Mouse (Mus musculus) limb, embryonic 14.5 days (tissue): ENCODE data around the gene Klhdc4. TPM values are rescaled to one million over a fixed set of nuclear protein-coding genes. Genes with fewer than 3 reads are reported as not detected.

Experiments
- ATAC-seq: fragments of 200-750 bp; cut with Nextera tagmentation; 2 replicates; pipeline ENCODE4 v1.8.0; 2017; ENCODE audit warnings: low read depth, moderate number of reproducible peaks, moderate TSS enrichment; ENCODE audit not compliant: low FRiP score
- DNase-seq: peaks from one replicate; pipeline ENCODE4 v3.0.0-alpha.2; 2015; ENCODE audit warnings: low spot score
- H3K27ac ChIP-seq: fragments of 300-500 bp; sonication (generic); replicated peaks from 2 replicates; pipeline ENCODE4 v1.5.1; 2014; ENCODE audit warnings: low read depth, mild to moderate bottlenecking, low read length, moderate library complexity, mixed read lengths
- H3K27me3 ChIP-seq: fragments of 300-500 bp; sonication (generic); 2 replicates; pipeline ENCODE4 v1.6.1; 2014; ENCODE audit warnings: low read length, mixed read lengths; ENCODE audit not compliant: control insufficient read depth, insufficient read depth
- H3K36me3 ChIP-seq: fragments of 300-500 bp; sonication (generic); 2 replicates; pipeline ENCODE4 v1.6.1; 2014; ENCODE audit warnings: mild to moderate bottlenecking, low read length, moderate library complexity, mixed read lengths; ENCODE audit not compliant: control insufficient read depth, insufficient read depth
- H3K4me1 ChIP-seq: fragments of 300-500 bp; sonication (generic); 2 replicates; pipeline ENCODE4 v1.6.1; 2014; ENCODE audit warnings: antibody characterized with exemption, low read length, mixed read lengths; ENCODE audit not compliant: control insufficient read depth, insufficient read depth
- H3K4me2 ChIP-seq: fragments of 300-500 bp; sonication (generic); replicated peaks from 2 replicates; pipeline ENCODE4 v1.6.1; 2014; ENCODE audit warnings: low read depth, mild to moderate bottlenecking, low read length, moderate library complexity; ENCODE audit not compliant: severe bottlenecking
- H3K4me3 ChIP-seq: fragments of 300-500 bp; sonication (generic); replicated peaks from 2 replicates; pipeline ENCODE4 v1.5.1; 2014; ENCODE audit warnings: low read length
- H3K9ac ChIP-seq: fragments of 300-500 bp; sonication (generic); 2 replicates; pipeline ENCODE4 v1.6.1; 2014; ENCODE audit warnings: mild to moderate bottlenecking, low read depth, low read length, moderate library complexity; ENCODE audit not compliant: severe bottlenecking
- H3K9me3 ChIP-seq: fragments of 300-500 bp; sonication (generic); 2 replicates; pipeline ENCODE4 v1.6.1; 2016; ENCODE audit warnings: low read length; ENCODE audit not compliant: control insufficient read depth
- POLR2A ChIP-seq: fragments of 200-500 bp; IDR thresholded peaks from 2 replicates; pipeline ENCODE4 v1.8.0; 2012; ENCODE audit warnings: inconsistent platforms, mild to moderate bottlenecking, moderate library complexity, borderline replicate concordance; ENCODE audit not compliant: insufficient read depth, insufficient read length; ENCODE audit errors: extremely low read depth
- WGBS: fragments of 180-500 bp; shearing (Covaris S2); extraction: QIAGEN DNeasy Blood & Tissue Kit; methylation state at CpG from one replicate; pipeline ENCODE4 v1.1.7; 2014; 5-methylcytosine and 5-hydroxymethylcytosine counted together
- polyA plus RNA-seq, 2 experiments: library from polyadenylated mRNA; depleted of rRNA in 1 of 2; stranded (reverse) in 1 of 2; unstranded in 1 of 2; fragments of >200 nt; fragmentation: Nextera tagmentation in 1 of 2; extraction: Ambion mirVana in 1 of 2; gene quantifications; 2 replicates each; pipeline versions ENCODE4 v1.2.1 to v1.2.3; 2012 to 2014

The Klhdc4 gene
- polyA plus RNA-seq, 2 experiments, result 32.0 to 37.2 TPM

- H3K9ac ChIP-seq, result no peak overlapping the region
- ATAC-seq (no peak), DNase-seq (no peak)
- no peak overlapping the region for H3K4me3 ChIP-seq
- TF ChIP-seq POLR2A, result no peak
- H3K4me1 ChIP-seq, result no peaks in the 10 kb centered on the region
- H3K27me3 ChIP-seq, result no peaks in the 10 kb centered on the region
- H3K27ac ChIP-seq, result no peak overlapping the region
- 94% methylated on average over 12 of the region's 12 CpGs for WGBS
- H3K4me2 ChIP-seq, result no peak overlapping the region
- H3K36me3 ChIP-seq, result peaks cover 28% of the 10 kb centered on the region; the same call in 1 of the 2 replicates
- H3K9me3 ChIP-seq, result no peaks in the 10 kb centered on the region
Observed at GRCm38 (mm10) chr8:121811931-121812570, 17.3 kb downstream of the Klhdc4 start.

- no peak for ATAC-seq
- no peak for DNase-seq
- Histone ChIP-seq H3K36me3 (peaks cover 30% of the 10 kb centered on the region; the same call in 1 of the 2 replicates), H3K4me3 (no peak overlapping the region), H3K4me1 (no peaks in the 10 kb centered on the region), H3K4me2 (no peak overlapping the region), H3K27ac (no peak overlapping the region), H3K27me3 (no peaks in the 10 kb centered on the region), H3K9ac (no peak overlapping the region), H3K9me3 (no peaks in the 10 kb centered on the region)
- WGBS, result 93% methylated on average over 3 of the region's 3 CpGs
- no peak for TF ChIP-seq POLR2A
Observed at GRCm38 (mm10) chr8:121811502-121811901, 17.9 kb downstream of the Klhdc4 start.

- DNase-seq (no peak), ATAC-seq (no peak)
- WGBS, result 93% methylated on average over 11 of the region's 11 CpGs
- Histone ChIP-seq H3K9ac (no peak overlapping the region), H3K4me3 (no peak overlapping the region), H3K27me3 (no peaks in the 10 kb centered on the region), H3K4me1 (no peaks in the 10 kb centered on the region), H3K27ac (no peak overlapping the region), H3K4me2 (no peak overlapping the region), H3K9me3 (no peaks in the 10 kb centered on the region), H3K36me3 (peaks cover 46% of the 10 kb centered on the region)
- TF ChIP-seq POLR2A, result no peak
Observed at GRCm38 (mm10) chr8:121809524-121810155, 19.7 kb downstream of the Klhdc4 start.

- H3K27ac ChIP-seq, result no peak overlapping the region
- no peaks in the 10 kb centered on the region for H3K9me3 ChIP-seq
- no peak for TF ChIP-seq POLR2A
- DNase-seq (no peak), ATAC-seq (no peak)
- no peaks in the 10 kb centered on the region for H3K4me1 ChIP-seq
- no peak overlapping the region for H3K9ac ChIP-seq
- H3K4me2 ChIP-seq, result no peak overlapping the region
- no peak overlapping the region for H3K4me3 ChIP-seq
- peaks cover 46% of the 10 kb centered on the region for H3K36me3 ChIP-seq
- no peaks in the 10 kb centered on the region for H3K27me3 ChIP-seq
- WGBS, result 73% methylated on average over 11 of the region's 11 CpGs
Observed at GRCm38 (mm10) chr8:121808032-121808431, 21.3 kb downstream of the Klhdc4 start.

GRCm38 (mm10) chr8:121806126-121806525, 23.2 kb downstream of the Klhdc4 start:
- no peaks in the 10 kb centered on the region for H3K27me3 ChIP-seq
- H3K4me2 ChIP-seq, result no peak overlapping the region
- no peak for TF ChIP-seq POLR2A
- H3K27ac ChIP-seq, result no peak overlapping the region
- no peak overlapping the region for H3K4me3 ChIP-seq
- DNase-seq (no peak), ATAC-seq (no peak)
- H3K36me3 ChIP-seq, result peaks cover 40% of the 10 kb centered on the region
- WGBS, result 88% methylated on average over 13 of the region's 13 CpGs
- H3K9ac ChIP-seq, result no peak overlapping the region
- no peaks in the 10 kb centered on the region for H3K9me3 ChIP-seq
- no peaks in the 10 kb centered on the region for H3K4me1 ChIP-seq

- Histone ChIP-seq H3K9me3 (no peaks in the 10 kb centered on the region), H3K4me3 (no peak overlapping the region), H3K27me3 (no peaks in the 10 kb centered on the region), H3K36me3 (peaks cover 41% of the 10 kb centered on the region), H3K4me2 (no peak overlapping the region), H3K27ac (no peak overlapping the region), H3K9ac (no peak overlapping the region), H3K4me1 (no peaks in the 10 kb centered on the region)
- no peak for TF ChIP-seq POLR2A
- DNase-seq (no peak), ATAC-seq (no peak)
- WGBS, result 92% methylated on average over 5 of the region's 5 CpGs
Observed at GRCm38 (mm10) chr8:121804829-121805228, 24.5 kb downstream of the Klhdc4 start.
